Mouse (Mus musculus): ENCODE measurements around the gene Cfdp1.
A peak's percentile ranks its signal among the peaks of the same experiment; 100 is the strongest.

DNA sequence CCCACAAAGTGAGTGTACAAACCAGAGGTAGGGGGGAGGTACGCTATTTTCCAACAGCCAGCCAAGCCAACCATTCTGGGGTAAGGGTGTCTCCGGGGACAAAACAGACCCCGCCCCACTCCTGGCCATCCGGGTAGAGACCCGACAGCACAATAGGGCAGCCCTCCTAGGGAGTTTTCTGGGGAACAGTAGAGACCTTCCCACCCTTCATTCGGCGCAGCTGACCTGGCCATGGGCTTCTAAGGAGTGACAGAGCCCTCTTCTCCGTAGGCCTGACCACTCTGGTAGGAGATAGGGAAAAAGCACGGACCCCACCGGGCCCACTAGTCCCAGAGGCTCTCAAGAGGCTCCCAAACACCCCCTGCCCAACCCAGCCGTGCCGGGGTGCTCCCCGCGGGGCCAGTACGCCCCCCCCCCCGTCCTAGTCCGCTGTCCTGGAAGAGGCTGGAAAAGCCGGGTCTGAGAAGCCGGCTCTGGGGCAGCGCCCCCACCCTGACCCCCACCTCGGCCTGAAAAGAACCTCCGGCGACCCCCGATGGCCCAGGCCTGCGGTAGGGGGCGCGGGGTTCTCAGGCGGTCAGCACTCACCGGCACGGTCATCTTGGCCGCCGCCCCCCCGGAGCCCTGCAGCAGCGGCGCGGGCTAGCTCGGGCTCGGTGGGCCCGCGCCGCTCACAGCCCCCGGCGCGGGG is 110.8 kb downstream of the Cfdp1 start:
- TF ChIP-seq CTCF (IDR thresholded peaks at IDR 0.05; ENCODE audit: borderline replicate concordance, insufficient read depth, low read length) (no peak), POLR2A (IDR thresholded peaks at IDR 0.05; ENCODE audit: low read depth, low read length) (peak; percentile 21; the same call in 1 of the 2 replicates)
